Mouse (Mus musculus) stomach, postnatal 0 days (tissue): ENCODE results near the gene Sumf1. TPM values are rescaled to one million over a fixed set of nuclear protein-coding genes. Genes with fewer than 3 reads are reported as not detected.

ENCODE experiments used
- ATAC-seq: fragments of 200-750 bp; cut with Nextera tagmentation; 2 replicates; pipeline ENCODE4 v1.8.0; 2017; ENCODE audit not compliant: low FRiP score, low TSS enrichment
- DNase-seq: peaks from one replicate; pipeline ENCODE4 v3.0.0-alpha.2; 2016; ENCODE audit warnings: low spot score
- H3K27ac ChIP-seq: fragments of 300-500 bp; sonication (generic); replicated peaks from 2 replicates; pipeline ENCODE4 v1.5.1; 2014; ENCODE audit warnings: mild to moderate bottlenecking, control low read depth
- H3K27me3 ChIP-seq: fragments of 300-500 bp; sonication (generic); 2 replicates; pipeline ENCODE4 v1.6.1; 2014; ENCODE audit warnings: low read length; ENCODE audit not compliant: control insufficient read depth, insufficient read depth
- H3K36me3 ChIP-seq: fragments of 300-500 bp; sonication (generic); 2 replicates; pipeline ENCODE4 v1.6.1; 2014; ENCODE audit warnings: low read length, mixed read lengths; ENCODE audit not compliant: control insufficient read depth, insufficient read depth
- H3K4me1 ChIP-seq: fragments of 300-500 bp; sonication (generic); replicated peaks from 2 replicates; pipeline ENCODE4 v1.6.1; 2014; ENCODE audit warnings: antibody characterized with exemption; ENCODE audit not compliant: control insufficient read depth, insufficient read depth
- H3K4me2 ChIP-seq: fragments of 300-500 bp; sonication (generic); replicated peaks from 2 replicates; pipeline ENCODE4 v1.6.1; 2014; ENCODE audit warnings: low read depth, mild to moderate bottlenecking, control low read depth, moderate library complexity
- H3K4me3 ChIP-seq: fragments of 300-500 bp; sonication (generic); 2 replicates; pipeline ENCODE4 v1.5.1; 2014; ENCODE audit warnings: low read depth, low read length, control low read depth
- H3K9ac ChIP-seq: fragments of 300-500 bp; sonication (generic); 2 replicates; pipeline ENCODE4 v1.6.1; 2014; ENCODE audit warnings: mild to moderate bottlenecking, low read length, control low read depth, mixed read lengths
- H3K9me3 ChIP-seq: fragments of 300-500 bp; sonication (generic); 2 replicates; pipeline ENCODE4 v1.6.1; 2016; ENCODE audit warnings: low read length; ENCODE audit not compliant: control insufficient read depth
- CTCF ChIP-seq: IDR thresholded peaks from 2 replicates; pipeline ENCODE4 v1.5.1; 2016; ENCODE audit warnings: antibody characterized with exemption, low read depth, mild to moderate bottlenecking, moderate library complexity
- EP300 ChIP-seq: optimal IDR thresholded peaks from 2 replicates; pipeline ENCODE3; 2016; ENCODE audit warnings: antibody characterized with exemption
- WGBS: fragments of 180-500 bp; shearing (Covaris S2); extraction: QIAGEN DNeasy Blood & Tissue Kit; methylation state at CpG from one replicate; pipeline ENCODE4 v1.1.7; 2014; 5-methylcytosine and 5-hydroxymethylcytosine counted together
- polyA plus RNA-seq: library from polyadenylated mRNA; unstranded; fragments of >200 nt; fragmentation: Nextera tagmentation; extraction: Ambion mirVana; gene quantifications from 2 replicates; pipeline ENCODE4 v1.2.1, GENCODE M21; 2015

Gene Sumf1
- polyA plus RNA-seq, 1 experiment from 2014 or later, result 20.0 TPM

GRCm38 (mm10) chr6:108185685-108186009 is 265 bp upstream of the Sumf1 start:
- no peak for ATAC-seq

GRCm38 (mm10) chr6:108179087-108179486 is 6.3 kb downstream of the Sumf1 start:
- DNase-seq (no peak), ATAC-seq (no peak)
- no peaks in the 10 kb centered on the region for H3K27me3 ChIP-seq
- H3K4me2 ChIP-seq, result no peak overlapping the region
- H3K9me3 ChIP-seq, result no peaks in the 10 kb centered on the region
- H3K9ac ChIP-seq, result no peak overlapping the region
- H3K27ac ChIP-seq, result no peak overlapping the region
- no peaks in the 10 kb centered on the region for H3K4me1 ChIP-seq
- WGBS, result 94% methylated on average over 2 of the region's 2 CpGs
- TF ChIP-seq CTCF, result no peak
- TF ChIP-seq EP300, result no peak
- H3K4me3 ChIP-seq, result no peak overlapping the region
- H3K36me3 ChIP-seq, result no peaks in the 10 kb centered on the region

More at GRCm38 (mm10) chr6:108185685-108186009, 265 bp upstream of the Sumf1 start:
- Histone ChIP-seq H3K4me2 (peak overlapping the region; percentile 95), H3K4me3 (peak overlapping the region; percentile 75), H3K9me3 (no peaks in the 10 kb centered on the region), H3K36me3 (no peaks in the 10 kb centered on the region), H3K4me1 (0 out of 2 replicates have a peak, but pooled peaks cover 4% of the 10 kb centered on the region), H3K9ac (peak overlapping the region; percentile 81), H3K27ac (no peak overlapping the region), H3K27me3 (no peaks in the 10 kb centered on the region)
- no peak for DNase-seq
- 7% methylated on average over 4 of the region's 4 CpGs for WGBS
- TF ChIP-seq EP300 (no peak), CTCF (no peak)

- Histone ChIP-seq H3K4me1 (no peaks in the 10 kb centered on the region), H3K4me3 (no peak overlapping the region), H3K27ac (no peak overlapping the region), H3K9me3 (no peaks in the 10 kb centered on the region), H3K4me2 (no peak overlapping the region), H3K36me3 (peaks cover 3% of the 10 kb centered on the region; the same call in 1 of the 2 replicates), H3K9ac (no peak overlapping the region), H3K27me3 (no peaks in the 10 kb centered on the region)
- ATAC-seq, result no peak
- DNase-seq, result no peak
- WGBS, result 94% methylated on average over 3 of the region's 3 CpGs
- TF ChIP-seq CTCF (no peak), EP300 (no peak)
Measured at GRCm38 (mm10) chr6:108174181-108174580, 11.2 kb downstream of the Sumf1 start.

GRCm38 (mm10) chr6:108172219-108172618 is 13.2 kb downstream of the Sumf1 start:
- Histone ChIP-seq H3K36me3 (peaks cover 3% of the 10 kb centered on the region; the same call in 1 of the 2 replicates), H3K9ac (no peak overlapping the region), H3K9me3 (no peaks in the 10 kb centered on the region), H3K4me1 (no peaks in the 10 kb centered on the region), H3K27me3 (no peaks in the 10 kb centered on the region), H3K4me3 (no peak overlapping the region), H3K4me2 (no peak overlapping the region), H3K27ac (no peak overlapping the region)
- TF ChIP-seq EP300 (no peak), CTCF (peak; percentile 23; the same call in 1 of the 2 replicates)
- DNase-seq (no peak), ATAC-seq (no peak)
- 100% methylated on average over 1 of the region's 1 CpGs for WGBS

GRCm38 (mm10) chr6:108169466-108169865 is 15.9 kb downstream of the Sumf1 start:
- Histone ChIP-seq H3K4me2 (no peak overlapping the region), H3K27ac (no peak overlapping the region), H3K4me1 (no peaks in the 10 kb centered on the region), H3K36me3 (peaks cover 3% of the 10 kb centered on the region; the same call in 1 of the 2 replicates), H3K9me3 (no peaks in the 10 kb centered on the region), H3K4me3 (no peak overlapping the region), H3K9ac (no peak overlapping the region), H3K27me3 (no peaks in the 10 kb centered on the region)
- no peak for TF ChIP-seq CTCF
- TF ChIP-seq EP300, result no peak
- no peak for ATAC-seq
- no peak for DNase-seq
- 96% methylated on average over 3 of the region's 3 CpGs for WGBS

- no peak overlapping the region for H3K9ac ChIP-seq
- no peak overlapping the region for H3K4me3 ChIP-seq
- H3K27ac ChIP-seq, result no peak overlapping the region
- H3K9me3 ChIP-seq, result no peaks in the 10 kb centered on the region
- 90% methylated on average over 6 of the region's 6 CpGs for WGBS
- no peak for ATAC-seq
- no peaks in the 10 kb centered on the region for H3K27me3 ChIP-seq
- TF ChIP-seq CTCF, result no peak
- no peak for TF ChIP-seq EP300
- DNase-seq, result no peak
- no peak overlapping the region for H3K4me2 ChIP-seq
- H3K4me1 ChIP-seq, result no peaks in the 10 kb centered on the region
- H3K36me3 ChIP-seq, result peaks cover 3% of the 10 kb centered on the region; the same call in 1 of the 2 replicates
Measured at GRCm38 (mm10) chr6:108168723-108169122, 16.7 kb downstream of the Sumf1 start.
